Mouse (Mus musculus): ENCODE measurements around the gene Psmb1.

- TF ChIP-seq CTCF (conservative IDR thresholded peaks at IDR 0.05; ENCODE audit: low read length) (no peak), POU5F1 (IDR thresholded peaks at IDR 0.05; ENCODE audit: borderline replicate concordance, low read length) (no peak), NANOG (IDR thresholded peaks at IDR 0.05; ENCODE audit: borderline replicate concordance, low read length) (no peak)
Observed at GRCm38 (mm10) chr17:15490542-15490941, 9.0 kb downstream of the Psmb1 start.

All from E14TG2a.4 (cell line).